ENCODE assay signal across 8 mouse cellular contexts in the genomic region with DNA sequence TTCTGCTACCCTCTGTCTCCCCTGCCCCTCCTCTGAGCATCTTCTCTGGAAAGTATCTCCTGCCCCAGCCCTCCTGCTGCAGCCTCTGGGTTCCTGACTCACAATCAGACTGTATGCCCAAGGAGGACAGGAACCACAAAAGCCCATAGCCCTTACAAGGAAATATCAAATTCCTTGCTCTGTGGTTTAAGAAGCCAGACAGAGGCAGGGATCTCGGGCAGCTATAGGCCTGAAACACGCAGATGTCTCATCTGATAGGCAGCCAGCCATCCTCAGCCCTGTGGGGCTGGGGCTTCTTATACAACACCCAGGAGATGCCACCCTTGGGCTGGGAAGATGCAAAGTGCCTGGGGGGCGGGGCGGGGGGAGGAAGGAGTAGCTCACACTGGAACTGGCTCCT. TPM values are rescaled to one million over a fixed set of nuclear protein-coding genes. Genes with fewer than 3 reads are reported as not detected.
DNase-seq lines count a peak whose midpoint lies in the region; ATAC-seq lines count a peak whose summit lies in the region.

No protein-coding gene starts in this region.

- H3K4me2 ChIP-seq in midbrain, embryonic 11.5 days = no peak overlapping the region
- no peak overlapping the region for H3K4me2 ChIP-seq in intestine, embryonic 16.5 days (ENCODE audit: low read depth, low read length)
- peak overlapping the region; percentile 61; the same call in 1 of the 2 replicates for H3K4me2 ChIP-seq in stomach, embryonic 15.5 days

- no peak overlapping the region for H3K9ac ChIP-seq in midbrain, embryonic 11.5 days (ENCODE audit: low read length)
- 0 out of 2 replicates have a peak overlapping the region, but pooled peaks have one; percentile 78 for H3K9ac ChIP-seq in intestine, embryonic 16.5 days (ENCODE audit: low read depth, low read length)
- no peak overlapping the region for H3K9ac ChIP-seq in stomach, embryonic 15.5 days

- DNase-seq in heart, adult 11 months = peak; percentile 89
- no peak for DNase-seq in heart, postnatal 10 days
- no peak for DNase-seq in midbrain, embryonic 10.5 days (ENCODE audit: low spot score)
- DNase-seq in midbrain, embryonic 11.5 days (ENCODE audit: low spot score, missing footprints) = no peak
- no peak for DNase-seq in gastrocnemius, postnatal 36 days
- no peak for DNase-seq in adrenal gland, postnatal 14 days

- no peaks in the 10 kb centered on the region for H3K9me3 ChIP-seq in midbrain, embryonic 10.5 days (replicated peaks)
- no peaks in the 10 kb centered on the region for H3K9me3 ChIP-seq in midbrain, embryonic 11.5 days (ENCODE audit: control insufficient read depth, low read length)
- H3K9me3 ChIP-seq in intestine, embryonic 16.5 days (ENCODE audit: control insufficient read depth, low read length) = no peaks in the 10 kb centered on the region
- no peaks in the 10 kb centered on the region for H3K9me3 ChIP-seq in stomach, embryonic 15.5 days

- no peak for ATAC-seq in midbrain, embryonic 11.5 days (ENCODE audit: low FRiP score)
- ATAC-seq in intestine, embryonic 16.5 days = no peak
- ATAC-seq in stomach, embryonic 15.5 days (ENCODE audit: insufficient read depth, low FRiP score, low read depth) = no peak

- WGBS in midbrain, embryonic 10.5 days = 86% methylated on average over 4 of the region's 4 CpGs
- 89% methylated on average over 4 of the region's 4 CpGs for WGBS in midbrain, embryonic 11.5 days
- 89% methylated on average over 4 of the region's 4 CpGs for WGBS in intestine, embryonic 16.5 days
- 75% methylated on average over 4 of the region's 4 CpGs for WGBS in stomach, embryonic 15.5 days

- intact Hi-C loops in heart, postnatal 10 days (cut with DNase I) = loop anchor here (2.0 kb wide), 2 partner anchors 49 to 123 kb away; no protein-coding TSS in a partner anchor
- intact Hi-C loops in gastrocnemius, postnatal 36 days (cut with DNase I) = loop anchor here (5.0 kb wide), 3 partner anchors 62 to 158 kb away; no protein-coding TSS in a partner anchor

- peaks cover 50% of the 10 kb centered on the region for H3K4me1 ChIP-seq in midbrain, embryonic 10.5 days
- peaks cover 21% of the 10 kb centered on the region for H3K4me1 ChIP-seq in midbrain, embryonic 11.5 days (ENCODE audit: control insufficient read depth, insufficient read depth, low read length)
- peaks cover 35% of the 10 kb centered on the region for H3K4me1 ChIP-seq in intestine, embryonic 16.5 days (ENCODE audit: control insufficient read depth, insufficient read depth, low read length)
- H3K4me1 ChIP-seq in stomach, embryonic 15.5 days = peaks cover 38% of the 10 kb centered on the region

- H3K4me3 ChIP-seq in midbrain, embryonic 10.5 days = peak overlapping the region; percentile 65; the same call in 1 of the 2 replicates
- H3K4me3 ChIP-seq in midbrain, embryonic 11.5 days (ENCODE audit: low read depth, low read length) = no peak overlapping the region
- H3K4me3 ChIP-seq in intestine, embryonic 16.5 days (ENCODE audit: low read length) = no peak overlapping the region
- H3K4me3 ChIP-seq in stomach, embryonic 15.5 days (replicated peaks) = no peak overlapping the region

- peak overlapping the region; percentile 96 for H3K27ac ChIP-seq in midbrain, embryonic 10.5 days (replicated peaks)
- H3K27ac ChIP-seq in midbrain, embryonic 11.5 days (ENCODE audit: low read depth, low read length) = no peak overlapping the region; the same call in 1 of the 2 replicates
- H3K27ac ChIP-seq in intestine, embryonic 16.5 days (ENCODE audit: low read length) = peak overlapping the region; percentile 98
- H3K27ac ChIP-seq in stomach, embryonic 15.5 days = peak overlapping the region; percentile 97; the same call in 1 of the 2 replicates

- no peaks in the 10 kb centered on the region for H3K27me3 ChIP-seq in midbrain, embryonic 10.5 days (ENCODE audit: low read depth, poor library complexity, severe bottlenecking)
- no peaks in the 10 kb centered on the region for H3K27me3 ChIP-seq in midbrain, embryonic 11.5 days (ENCODE audit: control insufficient read depth, insufficient read depth, low read length)
- no peaks in the 10 kb centered on the region for H3K27me3 ChIP-seq in intestine, embryonic 16.5 days (replicated peaks; ENCODE audit: control insufficient read depth, insufficient read depth, low read length)
- H3K27me3 ChIP-seq in stomach, embryonic 15.5 days (replicated peaks) = no peaks in the 10 kb centered on the region

- no peaks in the 10 kb centered on the region for H3K36me3 ChIP-seq in midbrain, embryonic 10.5 days
- H3K36me3 ChIP-seq in midbrain, embryonic 11.5 days (ENCODE audit: control insufficient read depth, insufficient read depth, low read length) = no peaks in the 10 kb centered on the region
- H3K36me3 ChIP-seq in intestine, embryonic 16.5 days (ENCODE audit: control insufficient read depth, insufficient read depth, low read length) = no peaks in the 10 kb centered on the region
- no peaks in the 10 kb centered on the region for H3K36me3 ChIP-seq in stomach, embryonic 15.5 days

RNA-seq across cellular contexts. Expression of a gene that starts 1.0 kb away (rescaled TPM):
- 1 to 10 TPM; 1.9 to 3.1 TPM for total RNA-seq in heart, postnatal 10 days (2021)
- 0.20 and 0.34 TPM in 2 replicates for polyA plus RNA-seq in midbrain, embryonic 10.5 days (2016; fragmentation: Nextera tagmentation; extraction: Ambion mirVana)
- 0.21 and 0.74 TPM in 2 replicates for polyA plus RNA-seq in midbrain, embryonic 11.5 days (2014; fragmentation: Nextera tagmentation; extraction: Ambion mirVana)
- 0.58 and 0.99 TPM in 2 replicates for polyA plus RNA-seq in intestine, embryonic 16.5 days (2015; fragmentation: Nextera tagmentation; extraction: Ambion mirVana)
- polyA plus RNA-seq in stomach, embryonic 15.5 days (2015; fragmentation: Nextera tagmentation; extraction: Ambion mirVana) = 0.71 and 0.72 TPM in 2 replicates
- 1 to 10 TPM; 2.5 to 3.4 TPM for total RNA-seq in gastrocnemius, postnatal 36 days (2021)
- 1.6 and 3.5 TPM in 2 replicates for total RNA-seq in adrenal gland, postnatal 14 days (2021)
